Mouse (Mus musculus): ENCODE results near the gene Gm20388. TPM values are rescaled to one million over a fixed set of nuclear protein-coding genes. Genes with fewer than 3 reads are reported as not detected.

Gm20388 gene
- polyA plus RNA-seq, 1 experiment = 10.6 TPM

DNA sequence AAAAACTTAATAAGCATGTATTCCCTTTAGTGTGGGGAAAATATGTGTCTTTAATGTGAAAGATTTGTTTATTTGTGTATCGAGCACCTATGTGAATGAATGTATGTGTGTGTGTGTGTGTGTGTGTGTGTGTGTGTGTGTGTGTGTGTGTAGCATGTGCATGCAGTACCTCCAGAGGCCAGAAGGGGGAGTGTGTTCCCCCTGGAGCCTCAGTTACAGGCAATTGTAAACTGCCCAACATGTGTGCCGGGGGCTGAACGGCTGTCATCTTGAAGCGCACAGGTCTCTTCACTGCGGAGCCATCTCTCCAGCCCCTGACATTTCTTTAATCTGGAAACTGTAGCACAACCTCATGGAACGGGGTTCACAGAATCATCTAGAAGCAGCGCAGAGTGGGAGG, 1425.0 kb downstream of the Gm20388 start:
- WGBS = 89% methylated on average over 7 of the region's 7 CpGs
- 0 out of 2 replicates have a peak, but pooled peaks have one; percentile 6 for TF ChIP-seq CTCF (IDR thresholded peaks at IDR 0.05; ENCODE audit: control insufficient read depth, insufficient read depth, low read length)
- TF ChIP-seq POLR2A (IDR thresholded peaks at IDR 0.05; ENCODE audit: borderline replicate concordance, control insufficient read depth, low read depth, low read length) = no peak

DNA sequence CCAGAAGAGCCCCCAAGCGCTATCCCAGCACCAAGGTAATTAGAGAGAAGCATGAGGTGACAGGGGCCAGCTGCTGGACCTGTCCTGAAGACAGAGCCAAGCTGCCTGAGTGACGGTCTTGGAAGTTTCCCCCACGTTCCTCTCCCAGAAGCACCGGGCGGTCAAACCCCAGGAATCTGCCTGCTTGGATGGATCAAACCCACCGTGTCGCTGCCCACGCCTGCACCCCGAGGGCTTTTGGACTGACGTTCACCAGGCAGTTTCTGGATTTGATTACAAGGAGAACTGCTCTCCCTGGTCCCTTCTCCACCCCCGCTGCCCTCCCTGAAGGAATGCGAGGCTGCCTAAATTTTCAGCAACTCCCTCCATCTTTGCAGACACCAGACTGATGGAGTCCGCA, 1432.3 kb downstream of the Gm20388 start:
- H3K4me1 ChIP-seq (ENCODE audit: control insufficient read depth, insufficient read depth, low read length) = no peaks in the 10 kb centered on the region
- no peak for TF ChIP-seq CTCF (IDR thresholded peaks at IDR 0.05; ENCODE audit: control insufficient read depth, insufficient read depth, low read length)
- no peak for TF ChIP-seq POLR2A (IDR thresholded peaks at IDR 0.05; ENCODE audit: borderline replicate concordance, control insufficient read depth, low read depth, low read length)
- no peak overlapping the region for H3K4me3 ChIP-seq (replicated peaks; ENCODE audit: control insufficient read depth, low read depth, low read length)
- no peak overlapping the region for H3K27ac ChIP-seq (ENCODE audit: control insufficient read depth, insufficient read depth, low read depth, low read length, poor library complexity)
- 77% methylated on average over 13 of the region's 13 CpGs for WGBS

More for the DNA sequence above, 1425.0 kb downstream of the Gm20388 start:
- H3K4me3 ChIP-seq (replicated peaks; ENCODE audit: control insufficient read depth, low read depth, low read length) = no peak overlapping the region
- H3K27ac ChIP-seq (ENCODE audit: control insufficient read depth, insufficient read depth, low read depth, low read length, poor library complexity) = no peak overlapping the region
- H3K4me1 ChIP-seq (ENCODE audit: control insufficient read depth, insufficient read depth, low read length) = no peaks in the 10 kb centered on the region

DNA sequence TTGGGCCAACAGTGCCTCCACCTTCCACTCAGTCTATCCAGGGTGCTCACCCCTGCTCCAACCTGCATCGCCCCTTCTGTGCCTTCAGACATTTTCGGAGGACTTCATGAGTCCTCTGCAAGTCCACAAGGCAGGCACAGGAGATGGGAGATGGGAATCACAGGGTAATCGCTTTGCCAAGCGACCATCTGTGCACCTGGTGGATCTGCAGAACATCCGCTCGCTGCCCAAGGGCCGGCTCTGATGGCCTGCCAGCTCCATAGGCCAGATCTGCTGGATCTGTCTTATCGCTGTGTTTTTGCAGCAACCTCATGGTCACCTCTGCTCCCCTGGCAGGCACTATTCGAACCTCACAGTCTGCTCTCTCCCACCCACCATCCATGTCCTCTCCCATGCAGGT, 1433.8 kb downstream of the Gm20388 start:
- no peak overlapping the region for H3K4me3 ChIP-seq (replicated peaks; ENCODE audit: control insufficient read depth, low read depth, low read length)
- H3K27ac ChIP-seq (ENCODE audit: control insufficient read depth, insufficient read depth, low read depth, low read length, poor library complexity) = no peak overlapping the region
- TF ChIP-seq CTCF (IDR thresholded peaks at IDR 0.05; ENCODE audit: control insufficient read depth, insufficient read depth, low read length) = no peak
- TF ChIP-seq POLR2A (IDR thresholded peaks at IDR 0.05; ENCODE audit: borderline replicate concordance, control insufficient read depth, low read depth, low read length) = no peak
- no peaks in the 10 kb centered on the region for H3K4me1 ChIP-seq (ENCODE audit: control insufficient read depth, insufficient read depth, low read length)
- WGBS = 86% methylated on average over 9 of the region's 9 CpGs

DNA sequence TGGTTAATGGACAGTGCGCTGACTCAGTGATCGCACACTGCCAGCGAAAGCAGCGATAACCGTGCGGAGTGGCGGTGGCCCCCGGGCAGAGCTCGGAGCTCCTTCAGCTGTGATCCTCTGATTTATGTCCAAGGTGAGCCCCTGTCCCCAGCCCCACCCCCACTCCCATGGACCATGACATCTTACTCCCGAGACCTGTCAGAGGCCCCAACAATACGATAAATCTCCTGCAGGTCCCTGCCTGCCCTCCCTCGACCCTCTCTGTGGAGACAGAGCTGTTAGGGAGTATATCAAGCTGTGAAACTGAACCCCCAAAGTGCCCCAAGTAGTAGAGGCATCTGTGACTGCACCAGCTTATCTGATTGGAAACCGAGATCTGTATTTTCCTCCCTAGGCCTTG, 1435.5 kb downstream of the Gm20388 start:
- WGBS = 84% methylated on average over 13 of the region's 13 CpGs
- H3K4me1 ChIP-seq (ENCODE audit: control insufficient read depth, insufficient read depth, low read length) = no peaks in the 10 kb centered on the region
- no peak overlapping the region for H3K4me3 ChIP-seq (replicated peaks; ENCODE audit: control insufficient read depth, low read depth, low read length)
- H3K27ac ChIP-seq (ENCODE audit: control insufficient read depth, insufficient read depth, low read depth, low read length, poor library complexity) = no peak overlapping the region
- TF ChIP-seq POLR2A (IDR thresholded peaks at IDR 0.05; ENCODE audit: borderline replicate concordance, control insufficient read depth, low read depth, low read length) (no peak), CTCF (IDR thresholded peaks at IDR 0.05; ENCODE audit: control insufficient read depth, insufficient read depth, low read length) (no peak)

DNA sequence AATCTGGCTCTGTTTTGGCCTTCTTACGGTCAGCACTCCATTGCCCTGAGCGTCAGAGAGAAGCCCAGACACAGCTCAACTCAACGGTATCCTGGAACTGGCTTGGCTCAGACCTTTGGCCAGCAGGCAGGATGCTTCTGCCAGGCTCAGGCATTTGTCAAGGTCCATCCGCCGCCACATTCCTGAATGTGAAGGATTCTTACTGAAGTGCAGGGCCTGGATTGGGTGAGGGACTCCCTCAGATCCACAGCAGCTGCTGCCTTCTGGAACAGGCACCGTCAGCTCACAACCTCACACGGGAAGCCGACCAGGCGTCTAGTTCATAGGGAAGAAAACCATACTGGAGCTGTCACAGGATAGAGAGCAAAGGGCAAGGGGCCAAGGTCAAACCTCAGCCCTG, 1436.2 kb downstream of the Gm20388 start:
- Histone ChIP-seq H3K4me1 (ENCODE audit: control insufficient read depth, insufficient read depth, low read length) (no peaks in the 10 kb centered on the region), H3K4me3 (replicated peaks; ENCODE audit: control insufficient read depth, low read depth, low read length) (no peak overlapping the region), H3K27ac (ENCODE audit: control insufficient read depth, insufficient read depth, low read depth, low read length, poor library complexity) (no peak overlapping the region)
- TF ChIP-seq POLR2A (IDR thresholded peaks at IDR 0.05; ENCODE audit: borderline replicate concordance, control insufficient read depth, low read depth, low read length) (no peak), CTCF (IDR thresholded peaks at IDR 0.05; ENCODE audit: control insufficient read depth, insufficient read depth, low read length) (no peak)
- WGBS = 90% methylated on average over 9 of the region's 9 CpGs

DNA sequence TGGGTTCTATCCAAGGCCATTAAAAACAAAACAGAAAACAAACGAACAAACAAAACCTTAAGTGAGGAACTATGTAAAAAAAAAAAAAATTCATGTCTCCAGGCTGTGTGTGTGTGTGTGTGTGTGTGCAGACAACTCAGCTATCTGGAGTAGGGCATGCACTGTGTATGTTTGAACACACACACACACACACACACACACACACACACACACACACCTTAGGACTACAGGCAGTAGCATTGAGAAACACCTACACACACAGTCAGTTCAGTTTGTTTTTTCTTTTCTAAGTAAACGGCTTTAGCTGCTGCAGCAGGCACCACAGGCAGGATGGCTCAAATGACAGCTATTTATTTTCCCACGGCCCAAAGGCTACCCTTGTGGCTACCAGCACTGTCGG, 1438.4 kb downstream of the Gm20388 start:
- TF ChIP-seq CTCF (IDR thresholded peaks at IDR 0.05; ENCODE audit: control insufficient read depth, insufficient read depth, low read length) = no peak
- no peak for TF ChIP-seq POLR2A (IDR thresholded peaks at IDR 0.05; ENCODE audit: borderline replicate concordance, control insufficient read depth, low read depth, low read length)
- Histone ChIP-seq H3K4me3 (replicated peaks; ENCODE audit: control insufficient read depth, low read depth, low read length) (no peak overlapping the region), H3K27ac (ENCODE audit: control insufficient read depth, insufficient read depth, low read depth, low read length, poor library complexity) (no peak overlapping the region), H3K4me1 (ENCODE audit: control insufficient read depth, insufficient read depth, low read length) (no peaks in the 10 kb centered on the region)
- WGBS = 50% methylated on average over 4 of the region's 4 CpGs

DNA sequence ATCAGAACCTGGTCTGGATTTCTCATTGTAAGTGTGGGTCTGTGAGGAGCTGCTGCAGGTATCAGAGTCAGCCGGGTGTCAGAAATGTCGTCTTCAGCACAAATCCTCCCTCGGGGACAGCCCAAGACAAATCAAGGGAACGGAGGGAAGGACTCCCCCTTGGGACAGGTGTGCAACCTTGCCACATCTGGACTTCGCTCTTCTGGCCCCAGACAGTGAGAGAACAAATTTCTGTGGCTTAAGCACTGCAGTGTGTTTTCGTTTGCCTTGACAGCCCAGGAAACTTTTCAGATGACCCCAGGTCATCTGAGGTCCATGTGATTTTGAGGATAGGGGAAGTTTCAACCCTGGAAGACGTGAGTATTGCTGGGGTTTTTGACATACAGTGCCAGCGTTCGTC, 1440.2 kb downstream of the Gm20388 start:
- Histone ChIP-seq H3K4me1 (ENCODE audit: control insufficient read depth, insufficient read depth, low read length) (no peaks in the 10 kb centered on the region), H3K4me3 (replicated peaks; ENCODE audit: control insufficient read depth, low read depth, low read length) (no peak overlapping the region), H3K27ac (ENCODE audit: control insufficient read depth, insufficient read depth, low read depth, low read length, poor library complexity) (no peak overlapping the region)
- TF ChIP-seq POLR2A (IDR thresholded peaks at IDR 0.05; ENCODE audit: borderline replicate concordance, control insufficient read depth, low read depth, low read length) (no peak), CTCF (IDR thresholded peaks at IDR 0.05; ENCODE audit: control insufficient read depth, insufficient read depth, low read length) (no peak)
- 64% methylated on average over 9 of the region's 9 CpGs for whole genome bisulfite sequencing

DNA sequence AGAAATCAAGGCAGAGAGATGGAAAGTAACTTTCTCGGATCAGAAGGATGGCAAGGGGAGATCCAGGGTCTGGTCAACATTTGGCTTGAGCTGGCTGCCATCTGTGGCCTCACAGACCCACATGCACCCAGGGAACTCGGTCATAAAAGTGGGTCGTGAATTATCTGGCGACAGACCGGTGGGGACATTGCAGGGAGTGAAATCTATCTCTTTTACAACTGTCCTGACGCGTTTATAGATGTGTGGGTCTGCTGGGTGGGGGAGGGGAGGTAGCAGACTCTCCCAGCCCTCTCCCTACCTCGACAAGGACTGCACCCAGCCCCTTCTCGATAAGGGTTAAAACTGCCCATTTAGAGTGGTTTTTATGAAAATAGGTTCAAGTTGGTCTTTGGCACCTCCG, 1444.2 kb downstream of the Gm20388 start:
- Histone ChIP-seq H3K4me1 (ENCODE audit: control insufficient read depth, insufficient read depth, low read length) (no peaks in the 10 kb centered on the region), H3K4me3 (replicated peaks; ENCODE audit: control insufficient read depth, low read depth, low read length) (no peak overlapping the region), H3K27ac (ENCODE audit: control insufficient read depth, insufficient read depth, low read depth, low read length, poor library complexity) (no peak overlapping the region)
- TF ChIP-seq POLR2A (IDR thresholded peaks at IDR 0.05; ENCODE audit: borderline replicate concordance, control insufficient read depth, low read depth, low read length) = no peak
- TF ChIP-seq CTCF (IDR thresholded peaks at IDR 0.05; ENCODE audit: control insufficient read depth, insufficient read depth, low read length) = no peak
- WGBS = 62% methylated on average over 10 of the region's 10 CpGs

DNA sequence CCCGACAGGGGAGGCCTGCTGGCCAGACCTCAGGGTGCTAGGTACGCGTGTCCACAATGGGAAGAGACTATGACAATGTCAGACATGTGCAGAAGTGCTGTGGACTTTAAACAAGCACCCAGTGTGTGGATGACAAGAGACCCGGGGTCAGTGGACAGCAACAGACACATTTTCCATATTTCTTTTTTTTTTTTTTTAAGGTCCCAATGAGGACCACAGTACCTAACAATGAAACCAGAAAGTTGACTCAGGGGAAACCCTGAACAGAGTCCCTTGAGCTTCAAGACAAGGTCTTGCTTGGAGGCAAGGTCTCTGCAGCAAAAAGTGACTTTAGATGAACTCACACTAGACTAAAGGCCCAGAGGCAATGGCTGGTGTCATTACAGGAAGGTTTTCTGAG, 1446.8 kb downstream of the Gm20388 start:
- WGBS = 78% methylated on average over 4 of the region's 4 CpGs
- TF ChIP-seq CTCF (IDR thresholded peaks at IDR 0.05; ENCODE audit: control insufficient read depth, insufficient read depth, low read length) = no peak
- no peak for TF ChIP-seq POLR2A (IDR thresholded peaks at IDR 0.05; ENCODE audit: borderline replicate concordance, control insufficient read depth, low read depth, low read length)
- H3K4me3 ChIP-seq (replicated peaks; ENCODE audit: control insufficient read depth, low read depth, low read length) = no peak overlapping the region
- no peak overlapping the region for H3K27ac ChIP-seq (ENCODE audit: control insufficient read depth, insufficient read depth, low read depth, low read length, poor library complexity)
- H3K4me1 ChIP-seq (ENCODE audit: control insufficient read depth, insufficient read depth, low read length) = no peaks in the 10 kb centered on the region

Data from bone marrow, adult 2 months (tissue).